Mouse (Mus musculus) myocyte (in vitro differentiated cells): ENCODE results near the gene Surf6. TPM values are rescaled to one million over a fixed set of nuclear protein-coding genes. Genes with fewer than 3 reads are reported as not detected.
"Not testable (repeated sequence)": the region's sequence is repeated elsewhere in the genome, so short reads cannot be mapped to it uniquely, and the experiment has no call there.

ENCODE experiments used
- H3K27me3 ChIP-seq: one replicate; pipeline ENCODE4 v1.6.1; 2011; ENCODE audit not compliant: control insufficient read depth, insufficient read depth, insufficient read length
- H3K36me3 ChIP-seq: one replicate; pipeline ENCODE4 v1.6.1; 2011; ENCODE audit not compliant: control insufficient read depth, insufficient read depth
- H3K4me2 ChIP-seq: one replicate; pipeline ENCODE4 v1.6.1; 2011; ENCODE audit warnings: low read depth, control low read depth
- H3K4me3 ChIP-seq: one replicate; pipeline ENCODE4 v1.5.1; 2011; ENCODE audit warnings: mild to moderate bottlenecking, control low read depth, moderate library complexity
- H3K79me2 ChIP-seq: one replicate; pipeline ENCODE4 v1.6.1; 2011; ENCODE audit not compliant: control insufficient read depth, insufficient read depth
- H3ac ChIP-seq: one replicate; pipeline ENCODE4 v1.6.1; 2011; ENCODE audit not compliant: control insufficient read depth, insufficient read length
- CEBPB ChIP-seq: IDR thresholded peaks from 2 replicates; pipeline ENCODE4 v1.6.1; 2011; ENCODE audit warnings: mild to moderate bottlenecking, moderate library complexity; ENCODE audit not compliant: poor library complexity, insufficient read depth, severe bottlenecking
- E2F4 ChIP-seq: IDR thresholded peaks from one replicate; pipeline ENCODE4 v1.6.1; 2011; ENCODE audit warnings: mild to moderate bottlenecking, control low read depth, moderate library complexity; ENCODE audit not compliant: insufficient read depth
- MAX ChIP-seq: IDR thresholded peaks from one replicate; pipeline ENCODE4 v1.6.1; 2011; ENCODE audit warnings: low read depth, mild to moderate bottlenecking, control low read depth
- MYOD1 ChIP-seq, 3 experiments: IDR thresholded peaks; one replicate each; pipeline ENCODE4 v1.6.1; 2011; ENCODE audit warnings: control low read depth in 2 of 3, low read depth in 2 of 3, mild to moderate bottlenecking in 2 of 3, moderate library complexity in 1 of 3; ENCODE audit not compliant: insufficient read length in 2 of 3, control insufficient read depth in 1 of 3
- MYOG ChIP-seq, 3 experiments: IDR thresholded peaks; one replicate each; pipeline ENCODE4 v1.6.1; 2011; ENCODE audit warnings: control low read depth in 2 of 3, low read depth in 2 of 3, mild to moderate bottlenecking in 2 of 3; ENCODE audit not compliant: insufficient read length in 2 of 3, control insufficient read depth in 1 of 3, insufficient read depth in 1 of 3
- POLR2A ChIP-seq: IDR thresholded peaks from one replicate; pipeline ENCODE4 v1.6.1; 2011; ENCODE audit warnings: low read depth, mild to moderate bottlenecking, control low read depth, moderate library complexity; ENCODE audit not compliant: insufficient read length
- POLR2AphosphoS2 ChIP-seq: IDR thresholded peaks from one replicate; pipeline ENCODE4 v1.6.1; 2011; ENCODE audit warnings: low read depth, control low read depth; ENCODE audit not compliant: insufficient read length
- REST ChIP-seq: IDR thresholded peaks from one replicate; pipeline ENCODE4 v1.6.1; 2011; ENCODE audit warnings: mild to moderate bottlenecking, control low read depth, moderate library complexity; ENCODE audit not compliant: insufficient read depth, insufficient read length
- SRF ChIP-seq: IDR thresholded peaks from one replicate; pipeline ENCODE4 v1.6.1; 2011; ENCODE audit warnings: low read depth; ENCODE audit not compliant: control insufficient read depth, insufficient read length
- TCF12 ChIP-seq: IDR thresholded peaks from one replicate; pipeline ENCODE4 v1.6.1; 2011; ENCODE audit warnings: mild to moderate bottlenecking, control low read depth; ENCODE audit not compliant: poor library complexity, insufficient read depth, severe bottlenecking
- TCF3 ChIP-seq: IDR thresholded peaks from one replicate; pipeline ENCODE4 v1.6.1; 2011; ENCODE audit warnings: low read depth, control low read depth; ENCODE audit not compliant: insufficient read length
- USF1 ChIP-seq: IDR thresholded peaks from one replicate; pipeline ENCODE4 v1.6.1; 2011; ENCODE audit warnings: low read depth, mild to moderate bottlenecking, control low read depth, moderate library complexity
- polyA plus RNA-seq: library from polyadenylated mRNA; unstranded; fragments of >200 nt; fragmentation: generic; extraction: Trizol; gene quantifications from one replicate; pipeline ENCODE4 v1.2.1, GENCODE M21; 2012; ENCODE audit warnings: missing spikeins

Surf6 gene
- polyA plus RNA-seq, 1 experiment = 16.7 TPM

GRCm38 (mm10) chr2:26905936-26906335, 3.3 kb upstream of the Surf6 start:
- no peak overlapping the region for H3ac ChIP-seq
- TF ChIP-seq MYOG (IDR thresholded peaks at IDR 0.05; ENCODE audit: control insufficient read depth in 1 of 3, insufficient read depth in 1 of 3, insufficient read length in 2 of 3, low read depth in 2 of 3) (no peak), MYOD1 (IDR thresholded peaks at IDR 0.05; ENCODE audit: control insufficient read depth in 1 of 3, insufficient read length in 2 of 3, low read depth in 2 of 3) (no peak), SRF (no peak), TCF3 (no peak), USF1 (no peak), POLR2AphosphoS2 (no peak), CEBPB (no peak), E2F4 (no peak)
- H3K79me2 ChIP-seq = peaks cover 52% of the 10 kb centered on the region
- no peaks in the 10 kb centered on the region for H3K36me3 ChIP-seq
- no peak overlapping the region for H3K4me3 ChIP-seq
- no peak overlapping the region for H3K4me2 ChIP-seq
- H3K27me3 ChIP-seq = no peaks in the 10 kb centered on the region

- TF ChIP-seq E2F4 = no peak
- TF ChIP-seq CEBPB = peak; percentile 50; the same call in 1 of the 2 replicates
- no peak for TF ChIP-seq USF1
- TF ChIP-seq SRF = no peak
- Histone ChIP-seq H3K4me2 (peak overlapping the region; percentile 75), H3K27me3 (no peaks in the 10 kb centered on the region), H3K79me2 (peaks cover 45% of the 10 kb centered on the region), H3ac (peak overlapping the region; percentile 61), H3K36me3 (peaks cover 14% of the 10 kb centered on the region), H3K4me3 (peak overlapping the region; percentile 95)
Measured at GRCm38 (mm10) chr2:26903311-26903710, 632 bp upstream of the Surf6 start.

- Histone ChIP-seq H3K36me3 (peaks cover 27% of the 10 kb centered on the region), H3K4me3 (peak overlapping the region; percentile 95), H3ac (peak overlapping the region; percentile 61), H3K79me2 (peaks cover 41% of the 10 kb centered on the region), H3K4me2 (peak overlapping the region; percentile 97), H3K27me3 (no peaks in the 10 kb centered on the region)
- TF ChIP-seq TCF12 (no peak), USF1 (no peak), POLR2A (no peak), SRF (no peak), CEBPB (no peak), MYOD1 (IDR thresholded peaks at IDR 0.05; ENCODE audit: control insufficient read depth in 1 of 3, insufficient read length in 2 of 3, low read depth in 2 of 3) (no peak), REST (no peak), MYOG (IDR thresholded peaks at IDR 0.05; ENCODE audit: control insufficient read depth in 1 of 3, insufficient read depth in 1 of 3, insufficient read length in 2 of 3, low read depth in 2 of 3) (no peak), POLR2AphosphoS2 (no peak)
Measured at GRCm38 (mm10) chr2:26901834-26902400, 762 bp downstream of the Surf6 start.

- Histone ChIP-seq H3ac (no peak overlapping the region), H3K4me2 (no peak overlapping the region), H3K27me3 (no peaks in the 10 kb centered on the region), H3K79me2 (peaks cover 41% of the 10 kb centered on the region), H3K4me3 (peak overlapping the region; percentile 95), H3K36me3 (peaks cover 37% of the 10 kb centered on the region)
- TF ChIP-seq TCF12 (no peak), MYOG (IDR thresholded peaks at IDR 0.05; ENCODE audit: control insufficient read depth in 1 of 3, insufficient read depth in 1 of 3, insufficient read length in 2 of 3, low read depth in 2 of 3) (no peak), CEBPB (no peak), MYOD1 (IDR thresholded peaks at IDR 0.05; ENCODE audit: control insufficient read depth in 1 of 3, insufficient read length in 2 of 3, low read depth in 2 of 3) (no peak), MAX (no peak), TCF3 (no peak), POLR2A (no peak), SRF (no peak), USF1 (no peak), E2F4 (no peak)
Measured at GRCm38 (mm10) chr2:26900731-26901130, 1.9 kb downstream of the Surf6 start.

- no peak overlapping the region for H3ac ChIP-seq
- no peak overlapping the region for H3K4me2 ChIP-seq
- H3K27me3 ChIP-seq = no peaks in the 10 kb centered on the region
- peaks cover 14% of the 10 kb centered on the region for H3K79me2 ChIP-seq
- TF ChIP-seq MYOG (IDR thresholded peaks at IDR 0.05; ENCODE audit: control insufficient read depth in 1 of 3, insufficient read depth in 1 of 3, insufficient read length in 2 of 3, low read depth in 2 of 3) (no peak), MAX (no peak), E2F4 (no peak), USF1 (no peak)
- H3K4me3 ChIP-seq = no peak overlapping the region
- H3K36me3 ChIP-seq = peaks cover 71% of the 10 kb centered on the region
Measured at GRCm38 (mm10) chr2:26895898-26896297, 6.8 kb downstream of the Surf6 start.

GRCm38 (mm10) chr2:26886170-26886569, 16.5 kb downstream of the Surf6 start:
- not testable (repeated sequence) for H3K27me3 ChIP-seq, H3K4me3 ChIP-seq, H3ac ChIP-seq, H3K4me2 ChIP-seq, H3K79me2 ChIP-seq
- H3K36me3 ChIP-seq = peaks cover 22% of the 10 kb centered on the region

GRCm38 (mm10) chr2:26885541-26885940, 17.1 kb downstream of the Surf6 start:
- H3K4me2 ChIP-seq, H3ac ChIP-seq, H3K27me3 ChIP-seq, H3K4me3 ChIP-seq, H3K79me2 ChIP-seq: not testable (repeated sequence)
- peaks cover 20% of the 10 kb centered on the region for H3K36me3 ChIP-seq
